Mouse (Mus musculus): Measurements from ENCODE around the gene Prkcd. TPM values are rescaled to one million over a fixed set of nuclear protein-coding genes. Genes with fewer than 3 reads are reported as not detected.

Prkcd gene
- polyA plus RNA-seq, 1 experiment from 2014 or later, result 20.6 TPM

DNA sequence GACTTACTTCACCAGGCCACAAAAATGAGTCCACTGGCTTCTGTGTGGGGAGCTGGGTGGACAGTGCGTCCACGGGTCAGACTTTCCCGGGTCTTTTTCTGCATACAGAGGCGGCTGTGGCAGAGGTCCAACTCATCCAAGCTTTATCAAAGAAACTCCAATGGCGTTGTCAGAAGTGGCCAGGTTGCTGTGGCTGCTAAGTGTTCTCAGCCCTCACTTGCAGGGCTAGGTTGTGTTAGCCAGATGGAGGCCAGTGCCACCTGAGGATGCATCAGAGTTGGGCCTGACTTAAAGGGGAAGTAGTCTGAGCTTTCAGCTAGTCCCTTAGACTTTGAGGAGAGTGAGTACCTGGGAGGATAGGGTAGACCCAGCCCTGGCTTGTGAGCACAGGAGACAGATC is 74.5 kb downstream of the Prkcd start:
- WGBS, result 69% methylated on average over 5 of the region's 5 CpGs
- no peaks in the 10 kb centered on the region for H3K9me3 ChIP-seq (ENCODE audit: control insufficient read depth, low read length)
- no peak overlapping the region for H3K27ac ChIP-seq (ENCODE audit: low read depth, low read length)
- no peak for ATAC-seq (ENCODE audit: low read depth)
- no peaks in the 10 kb centered on the region for H3K27me3 ChIP-seq (ENCODE audit: control insufficient read depth, insufficient read depth, low read length)
- peak overlapping the region; percentile 91 for H3K4me2 ChIP-seq (ENCODE audit: low read depth, low read length)
- no peaks in the 10 kb centered on the region for H3K36me3 ChIP-seq (ENCODE audit: control insufficient read depth, insufficient read depth, low read length)
- no peak overlapping the region for H3K9ac ChIP-seq (replicated peaks; ENCODE audit: low read depth, low read length)
- H3K4me1 ChIP-seq (ENCODE audit: control insufficient read depth, insufficient read depth, low read length), result peaks cover 25% of the 10 kb centered on the region
- 0 out of 2 replicates have a peak overlapping the region, but pooled peaks have one; percentile 4 for H3K4me3 ChIP-seq (ENCODE audit: low read depth, low read length)

DNA sequence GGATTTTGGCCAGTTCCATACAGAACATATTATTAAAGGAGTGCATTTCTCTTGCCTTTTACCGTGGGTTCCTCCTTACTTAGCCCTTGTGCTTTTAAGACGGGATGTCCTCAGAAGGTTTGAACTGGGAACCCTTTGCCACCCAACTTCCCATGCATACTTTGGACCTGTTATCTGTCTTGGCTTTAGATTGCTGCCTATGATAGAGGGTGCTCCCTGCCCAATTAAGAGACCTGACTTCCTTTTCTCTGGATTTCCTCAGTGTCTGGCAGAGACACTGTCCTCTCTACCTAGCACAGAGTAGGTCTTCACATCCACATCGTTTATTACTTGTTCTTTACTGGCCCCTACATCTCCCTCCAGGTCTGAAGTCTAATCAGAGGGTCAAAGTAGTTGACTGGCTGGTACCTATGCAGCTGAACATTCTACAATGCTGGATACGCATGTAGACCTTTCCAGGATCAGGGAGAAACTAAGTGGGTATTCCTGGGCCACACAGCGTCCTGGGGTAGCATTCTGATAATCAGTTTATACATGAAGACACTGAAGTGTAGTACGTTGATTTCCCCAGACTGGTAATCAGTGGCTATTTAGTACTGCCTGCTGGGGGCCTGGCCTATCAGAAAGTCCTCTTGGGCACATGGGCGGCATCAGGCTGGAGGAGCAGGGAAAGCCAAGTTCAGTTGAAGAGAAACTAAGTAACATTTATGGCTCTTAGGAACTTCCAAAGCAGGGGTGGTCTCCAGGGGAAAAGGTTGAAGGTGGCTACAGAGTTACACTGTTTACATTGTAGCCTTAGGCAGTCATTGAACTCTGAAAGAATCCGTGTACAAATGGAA is 75.6 kb downstream of the Prkcd start:
- ATAC-seq (ENCODE audit: low read depth), result no peak
- Histone ChIP-seq H3K27me3 (ENCODE audit: control insufficient read depth, insufficient read depth, low read length) (no peaks in the 10 kb centered on the region), H3K36me3 (ENCODE audit: control insufficient read depth, insufficient read depth, low read length) (no peaks in the 10 kb centered on the region), H3K4me2 (ENCODE audit: low read depth, low read length) (peak overlapping the region; percentile 91), H3K9ac (replicated peaks; ENCODE audit: low read depth, low read length) (peak overlapping the region; percentile 95; the same call in 1 of the 2 replicates), H3K4me1 (ENCODE audit: control insufficient read depth, insufficient read depth, low read length) (peaks cover 25% of the 10 kb centered on the region), H3K27ac (ENCODE audit: low read depth, low read length) (no peak overlapping the region; the same call in 1 of the 2 replicates), H3K4me3 (ENCODE audit: low read depth, low read length) (peak overlapping the region; percentile 62), H3K9me3 (ENCODE audit: control insufficient read depth, low read length) (no peaks in the 10 kb centered on the region)
- 31% methylated on average over 8 of the region's 8 CpGs for WGBS

GRCm38 (mm10) chr14:30549777-30550149 is 76.2 kb downstream of the Prkcd start:
- H3K27ac ChIP-seq (ENCODE audit: low read depth, low read length), result peak overlapping the region; percentile 94
- peaks cover 25% of the 10 kb centered on the region for H3K4me1 ChIP-seq (ENCODE audit: control insufficient read depth, insufficient read depth, low read length)
- peak; percentile 42 for ATAC-seq (ENCODE audit: low read depth)
- H3K9me3 ChIP-seq (ENCODE audit: control insufficient read depth, low read length), result no peaks in the 10 kb centered on the region
- no peaks in the 10 kb centered on the region for H3K36me3 ChIP-seq (ENCODE audit: control insufficient read depth, insufficient read depth, low read length)
- peak overlapping the region; percentile 95 for H3K9ac ChIP-seq (replicated peaks; ENCODE audit: low read depth, low read length)
- peak overlapping the region; percentile 91 for H3K4me2 ChIP-seq (ENCODE audit: low read depth, low read length)
- H3K27me3 ChIP-seq (ENCODE audit: control insufficient read depth, insufficient read depth, low read length), result no peaks in the 10 kb centered on the region
- WGBS, result under 1% methylated on average over 10 of the region's 10 CpGs
- peak overlapping the region; percentile 62 for H3K4me3 ChIP-seq (ENCODE audit: low read depth, low read length)

GRCm38 (mm10) chr14:30548965-30549776 is 76.8 kb downstream of the Prkcd start:
- peak; percentile 93 for ATAC-seq (ENCODE audit: low read depth)
- Histone ChIP-seq H3K4me1 (ENCODE audit: control insufficient read depth, insufficient read depth, low read length) (peaks cover 25% of the 10 kb centered on the region), H3K4me3 (ENCODE audit: low read depth, low read length) (peak overlapping the region; percentile 62), H3K27me3 (ENCODE audit: control insufficient read depth, insufficient read depth, low read length) (no peaks in the 10 kb centered on the region), H3K9ac (replicated peaks; ENCODE audit: low read depth, low read length) (peak overlapping the region; percentile 95), H3K9me3 (ENCODE audit: control insufficient read depth, low read length) (no peaks in the 10 kb centered on the region), H3K4me2 (ENCODE audit: low read depth, low read length) (peak overlapping the region; percentile 91), H3K36me3 (ENCODE audit: control insufficient read depth, insufficient read depth, low read length) (no peaks in the 10 kb centered on the region), H3K27ac (ENCODE audit: low read depth, low read length) (peak overlapping the region; percentile 94)
- WGBS, result 0% methylated on average over 69 of the region's 69 CpGs

GRCm38 (mm10) chr14:30548131-30548720 is 77.8 kb downstream of the Prkcd start, which contains the start of gene Tkt:
Gene Tkt, plus strand, starts transcription at chr14:30548359.
- Histone ChIP-seq H3K27me3 (ENCODE audit: control insufficient read depth, insufficient read depth, low read length) (no peaks in the 10 kb centered on the region), H3K36me3 (ENCODE audit: control insufficient read depth, insufficient read depth, low read length) (no peaks in the 10 kb centered on the region), H3K4me1 (ENCODE audit: control insufficient read depth, insufficient read depth, low read length) (peaks cover 25% of the 10 kb centered on the region), H3K4me2 (ENCODE audit: low read depth, low read length) (peak within 1 kb of the TSS; percentile 91), H3K27ac (ENCODE audit: low read depth, low read length) (peak within 1 kb of the TSS; percentile 94), H3K9ac (replicated peaks; ENCODE audit: low read depth, low read length) (peak within 1 kb of the TSS; percentile 95), H3K4me3 (ENCODE audit: low read depth, low read length) (peak within 1 kb of the TSS; percentile 62), H3K9me3 (ENCODE audit: control insufficient read depth, low read length) (no peaks in the 10 kb centered on the region)
- peak; percentile 31; the same call in 1 of the 2 replicates for ATAC-seq (ENCODE audit: low read depth)
- 26% methylated on average over 8 of the region's 8 CpGs for WGBS

Small RNA genes lying within 50 kb of the gene (microRNA-seq; reads per million reads assigned to microRNA genes)
- gene Mir3076, result 3.4 reads per million, percentile 4 among the genes with 10 or more reads in this experiment

Other genes starting within 250 kb of the Prkcd start
- 19.5 and 22.1 TPM in 2 replicates for gene Dcp1a, start 146.7 kb downstream of the Prkcd start, polyA plus RNA-seq (2014; fragmentation: Nextera tagmentation; extraction: Ambion mirVana)
- 14.8 and 23.9 TPM in 2 replicates for gene Cacna1d, start 134.8 kb downstream of the Prkcd start, polyA plus RNA-seq (2014; fragmentation: Nextera tagmentation; extraction: Ambion mirVana)
- gene Tkt, start 77.9 kb downstream of the Prkcd start, polyA plus RNA-seq (2014; fragmentation: Nextera tagmentation; extraction: Ambion mirVana), result 81.9 and 169 TPM in 2 replicates
- 7.6 and 9.1 TPM in 2 replicates for gene Rft1, start 28.1 kb upstream of the Prkcd start, polyA plus RNA-seq (2014; fragmentation: Nextera tagmentation; extraction: Ambion mirVana)
- gene Sfmbt1, start 88.6 kb upstream of the Prkcd start, polyA plus RNA-seq (2014; fragmentation: Nextera tagmentation; extraction: Ambion mirVana), result 20.7 and 22.1 TPM in 2 replicates
- gene Tmem110, start 199.4 kb upstream of the Prkcd start, polyA plus RNA-seq (2014; fragmentation: Nextera tagmentation; extraction: Ambion mirVana), result 19.3 and 30.7 TPM in 2 replicates